Mouse (Mus musculus) limb, embryonic 13.5 days (tissue): ENCODE data around the gene Entr1. TPM values are rescaled to one million over a fixed set of nuclear protein-coding genes. Genes with fewer than 3 reads are reported as not detected.

Experiments used
- ATAC-seq: fragments of 200-750 bp; cut with Nextera tagmentation; 2 replicates; pipeline ENCODE4 v1.8.0; 2017; ENCODE audit warnings: low read depth, moderate number of reproducible peaks, moderate TSS enrichment; ENCODE audit not compliant: low FRiP score
- H3K27ac ChIP-seq: fragments of 300-500 bp; sonication (generic); 2 replicates; pipeline ENCODE4 v1.5.1; 2015; ENCODE audit warnings: inconsistent platforms, mild to moderate bottlenecking, moderate library complexity
- H3K27me3 ChIP-seq: fragments of 300-500 bp; sonication (generic); 2 replicates; pipeline ENCODE4 v1.6.1; 2015; ENCODE audit warnings: mild to moderate bottlenecking, inconsistent platforms
- H3K36me3 ChIP-seq: fragments of 300-500 bp; sonication (generic); 2 replicates; pipeline ENCODE4 v1.6.1; 2015; ENCODE audit warnings: inconsistent platforms, mild to moderate bottlenecking, moderate library complexity
- H3K4me1 ChIP-seq: fragments of 300-500 bp; sonication (generic); 2 replicates; pipeline ENCODE4 v1.6.1; 2015; ENCODE audit warnings: inconsistent platforms
- H3K4me2 ChIP-seq: fragments of 300-500 bp; sonication (generic); replicated peaks from 2 replicates; pipeline ENCODE4 v1.6.1; 2015; ENCODE audit warnings: inconsistent platforms, mild to moderate bottlenecking, moderate library complexity
- H3K4me3 ChIP-seq: fragments of 300-500 bp; sonication (generic); 2 replicates; pipeline ENCODE4 v1.5.1; 2015; ENCODE audit warnings: moderate library complexity, mild to moderate bottlenecking, inconsistent platforms
- H3K9ac ChIP-seq: fragments of 300-500 bp; sonication (generic); 2 replicates; pipeline ENCODE4 v1.6.1; 2015; ENCODE audit warnings: mild to moderate bottlenecking, inconsistent platforms
- H3K9me3 ChIP-seq: fragments of 300-500 bp; sonication (generic); 2 replicates; pipeline ENCODE4 v1.6.1; 2016; ENCODE audit warnings: inconsistent platforms
- WGBS: fragments of 180-500 bp; shearing (Covaris S2); methylation state at CpG from one replicate; pipeline ENCODE4 v1.1.7; 2015; 5-methylcytosine and 5-hydroxymethylcytosine counted together
- polyA plus RNA-seq: library from polyadenylated mRNA; unstranded; fragments of >200 nt; fragmentation: Nextera tagmentation; extraction: Ambion mirVana; gene quantifications from 2 replicates; pipeline ENCODE4 v1.2.1, GENCODE M21; 2015

Entr1 gene
- polyA plus RNA-seq, 1 experiment from 2014 or later, result 146 TPM

DNA sequence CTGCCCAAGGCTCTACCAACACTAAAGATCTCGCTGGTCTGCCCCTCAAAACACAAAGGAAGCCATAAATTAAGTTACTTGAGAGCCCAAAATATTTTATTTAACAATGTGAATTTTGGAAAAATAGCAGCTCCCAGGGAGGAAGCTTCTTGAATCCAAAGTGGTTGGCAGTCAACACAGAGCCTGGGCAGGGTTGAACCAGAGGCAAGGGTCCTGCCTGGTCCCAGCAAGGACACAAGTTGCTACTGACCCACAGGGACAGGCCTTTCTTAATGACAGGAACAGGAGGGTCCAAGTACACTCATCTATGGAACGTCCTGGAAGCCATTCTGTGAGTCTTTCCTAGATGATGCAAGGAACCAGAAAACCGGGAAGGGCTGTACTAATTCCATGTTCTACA, 20.2 kb upstream of the Entr1 start:
- peaks cover 33% of the 10 kb centered on the region for H3K4me1 ChIP-seq
- no peaks in the 10 kb centered on the region for H3K27me3 ChIP-seq
- H3K9ac ChIP-seq, result no peak overlapping the region
- H3K27ac ChIP-seq, result no peak overlapping the region
- H3K4me2 ChIP-seq, result peak overlapping the region; percentile 97
- WGBS, result 58% methylated on average over 3 of the region's 3 CpGs
- peak overlapping the region; percentile 93 for H3K4me3 ChIP-seq
- no peaks in the 10 kb centered on the region for H3K9me3 ChIP-seq
- peaks cover 63% of the 10 kb centered on the region for H3K36me3 ChIP-seq
- peak; percentile 25; the same call in 1 of the 2 replicates for ATAC-seq

DNA sequence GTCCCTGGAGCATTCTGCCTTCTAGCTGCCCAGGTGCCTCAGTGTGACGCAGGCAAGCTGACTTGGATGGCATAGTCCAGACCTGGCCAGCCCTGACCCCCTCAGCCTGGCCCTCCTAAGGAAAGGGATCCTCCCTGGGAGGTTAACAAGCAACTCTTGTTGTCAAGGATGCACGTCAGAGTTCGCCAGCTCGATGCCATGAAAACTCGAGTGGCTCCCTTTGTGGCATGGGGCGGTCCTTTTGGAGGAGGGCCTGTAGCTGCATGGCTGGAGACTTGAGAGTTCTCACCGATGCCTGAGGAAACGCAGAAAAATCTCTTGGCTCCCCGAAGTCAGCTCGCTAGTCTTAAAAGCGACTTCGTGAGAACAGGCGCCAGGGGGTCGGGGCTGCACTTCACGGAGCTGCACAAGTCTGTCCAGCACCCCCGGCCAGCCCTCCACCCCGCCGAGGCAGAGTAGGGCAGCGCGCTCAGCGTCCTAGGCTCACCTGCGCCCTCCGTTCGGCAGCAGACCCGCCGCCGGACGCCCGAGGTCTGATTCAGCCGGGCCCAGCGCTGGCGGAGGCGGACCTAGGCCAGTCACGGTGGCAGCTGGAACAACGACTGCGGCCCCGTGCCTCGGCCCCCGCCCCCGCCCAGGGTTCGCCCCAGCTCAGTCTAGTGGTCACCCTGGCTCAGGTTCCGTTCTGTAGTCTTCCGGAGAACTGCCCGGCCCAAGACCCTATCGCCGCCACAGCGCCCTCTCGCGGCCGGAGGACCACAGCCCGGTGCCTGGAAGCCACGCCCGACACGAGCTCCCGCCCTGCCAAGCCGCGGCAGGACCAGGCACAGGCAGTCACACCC, 19.6 kb upstream of the Entr1 start, which contains the start of gene Inpp5e:
Inpp5e (minus strand) TSS at position 689 of the 842 bp plus-strand sequence.
- peak within 1 kb of the TSS; percentile 93 for H3K4me3 ChIP-seq
- H3K9ac ChIP-seq, result peak within 1 kb of the TSS; percentile 95
- peak within 1 kb of the TSS; percentile 97 for H3K4me2 ChIP-seq
- 1% methylated on average over 57 of the region's 57 CpGs for WGBS
- H3K27me3 ChIP-seq, result no peaks in the 10 kb centered on the region
- H3K9me3 ChIP-seq, result no peaks in the 10 kb centered on the region
- H3K36me3 ChIP-seq, result peaks cover 57% of the 10 kb centered on the region
- ATAC-seq, result peak; percentile 96
- H3K27ac ChIP-seq, result peak within 1 kb of the TSS; percentile 72
- peaks cover 33% of the 10 kb centered on the region for H3K4me1 ChIP-seq

DNA sequence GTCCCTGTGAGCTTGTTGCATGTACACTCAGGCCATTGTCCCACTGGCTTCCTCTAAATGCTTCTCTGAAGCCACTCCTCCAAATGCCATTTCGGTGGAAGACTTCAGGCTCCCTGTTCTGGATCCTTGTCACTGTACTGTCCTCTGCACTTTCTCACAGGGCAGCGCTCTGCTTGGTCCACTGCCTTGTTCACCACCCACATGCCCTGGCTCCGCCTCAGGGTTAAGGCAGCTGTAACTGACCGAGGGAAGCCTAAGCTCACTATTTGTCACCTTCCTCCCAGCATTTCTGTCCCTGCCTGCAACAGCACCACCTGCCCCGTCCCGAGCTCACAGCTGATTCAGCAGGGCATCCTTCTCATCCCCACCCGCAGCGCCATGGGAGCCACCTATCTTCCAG, 14.2 kb upstream of the Entr1 start:
- no peak overlapping the region for H3K4me2 ChIP-seq
- no peak for ATAC-seq
- peaks cover 55% of the 10 kb centered on the region for H3K36me3 ChIP-seq
- H3K27ac ChIP-seq, result no peak overlapping the region
- no peaks in the 10 kb centered on the region for H3K27me3 ChIP-seq
- H3K4me1 ChIP-seq, result peaks cover 32% of the 10 kb centered on the region
- no peak overlapping the region for H3K9ac ChIP-seq
- H3K4me3 ChIP-seq, result no peak overlapping the region
- H3K9me3 ChIP-seq, result no peaks in the 10 kb centered on the region
- 75% methylated on average over 8 of the region's 8 CpGs for WGBS

DNA sequence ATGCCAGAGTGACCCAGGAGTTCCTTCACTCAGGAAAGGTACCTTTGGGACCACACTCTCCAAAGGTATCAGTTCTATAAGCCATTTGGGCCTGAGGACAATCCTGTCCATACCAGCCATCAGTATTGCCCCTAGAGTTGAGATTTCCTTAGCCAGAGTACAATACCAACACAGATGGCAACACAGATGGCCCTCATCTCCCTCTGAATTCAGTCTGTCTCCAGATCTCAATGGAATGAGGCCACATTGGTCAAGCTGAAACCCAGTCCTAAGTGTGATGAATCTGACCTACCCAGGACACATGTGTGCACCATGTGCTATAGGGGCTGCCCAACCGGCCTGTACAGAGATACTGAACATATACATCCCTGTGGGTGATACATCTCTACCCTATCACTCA, 13.1 kb upstream of the Entr1 start:
- peaks cover 21% of the 10 kb centered on the region for H3K4me1 ChIP-seq
- H3K9ac ChIP-seq, result no peak overlapping the region
- H3K27me3 ChIP-seq, result no peaks in the 10 kb centered on the region
- 80% methylated on average over 1 of the region's 1 CpGs for WGBS
- H3K27ac ChIP-seq, result no peak overlapping the region
- H3K36me3 ChIP-seq, result peaks cover 65% of the 10 kb centered on the region
- no peak overlapping the region for H3K4me3 ChIP-seq
- H3K4me2 ChIP-seq, result no peak overlapping the region
- H3K9me3 ChIP-seq, result no peaks in the 10 kb centered on the region
- no peak for ATAC-seq

GRCm38 (mm10) chr2:26401023-26401422, 11.9 kb upstream of the Entr1 start:
- Histone ChIP-seq H3K36me3 (peaks cover 68% of the 10 kb centered on the region), H3K4me2 (no peak overlapping the region), H3K27me3 (no peaks in the 10 kb centered on the region), H3K9ac (no peak overlapping the region), H3K27ac (no peak overlapping the region), H3K4me1 (peaks cover 9% of the 10 kb centered on the region), H3K4me3 (no peak overlapping the region), H3K9me3 (no peaks in the 10 kb centered on the region)
- 91% methylated on average over 4 of the region's 4 CpGs for WGBS
- ATAC-seq, result no peak

DNA sequence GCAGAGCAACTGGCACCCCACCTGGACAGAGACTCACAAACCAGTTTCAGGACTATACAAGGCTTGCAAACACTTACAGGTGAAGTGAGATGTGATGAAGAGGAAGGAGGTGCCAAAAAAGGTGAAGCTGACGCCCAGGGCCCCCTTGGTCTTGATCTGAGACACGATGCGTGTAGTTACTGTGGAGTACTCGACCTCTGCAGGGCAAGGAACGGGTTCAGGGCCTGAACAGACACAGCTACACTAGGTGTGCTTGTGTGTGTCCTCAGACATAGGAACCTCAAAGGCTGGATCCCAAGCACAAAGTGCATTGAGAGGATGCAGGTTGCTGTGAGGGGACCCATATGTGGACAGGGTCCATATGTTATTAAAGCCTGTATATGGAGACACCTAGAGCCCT, 11.2 kb upstream of the Entr1 start:
- peaks cover 68% of the 10 kb centered on the region for H3K36me3 ChIP-seq
- no peak overlapping the region for H3K27ac ChIP-seq
- no peaks in the 10 kb centered on the region for H3K27me3 ChIP-seq
- H3K4me3 ChIP-seq, result no peak overlapping the region
- WGBS, result 90% methylated on average over 5 of the region's 5 CpGs
- H3K9me3 ChIP-seq, result no peaks in the 10 kb centered on the region
- ATAC-seq, result no peak
- peaks cover 2% of the 10 kb centered on the region; the same call in 1 of the 2 replicates for H3K4me1 ChIP-seq
- no peak overlapping the region for H3K9ac ChIP-seq
- H3K4me2 ChIP-seq, result no peak overlapping the region

- no peak overlapping the region for H3K27ac ChIP-seq
- no peak overlapping the region for H3K4me2 ChIP-seq
- peaks cover 75% of the 10 kb centered on the region for H3K36me3 ChIP-seq
- H3K4me1 ChIP-seq, result no peaks in the 10 kb centered on the region
- no peak for ATAC-seq
- no peaks in the 10 kb centered on the region for H3K27me3 ChIP-seq
- WGBS, result 93% methylated on average over 5 of the region's 5 CpGs
- no peaks in the 10 kb centered on the region for H3K9me3 ChIP-seq
- H3K9ac ChIP-seq, result no peak overlapping the region
- no peak overlapping the region for H3K4me3 ChIP-seq
Measured at GRCm38 (mm10) chr2:26399647-26400046, 10.5 kb upstream of the Entr1 start.

GRCm38 (mm10) chr2:26398978-26399377, 9.9 kb upstream of the Entr1 start:
- Histone ChIP-seq H3K4me2 (no peak overlapping the region), H3K9ac (no peak overlapping the region), H3K36me3 (peaks cover 82% of the 10 kb centered on the region), H3K4me1 (no peaks in the 10 kb centered on the region), H3K9me3 (no peaks in the 10 kb centered on the region), H3K27ac (no peak overlapping the region), H3K4me3 (no peak overlapping the region), H3K27me3 (no peaks in the 10 kb centered on the region)
- 89% methylated on average over 8 of the region's 8 CpGs for WGBS
- no peak for ATAC-seq

DNA sequence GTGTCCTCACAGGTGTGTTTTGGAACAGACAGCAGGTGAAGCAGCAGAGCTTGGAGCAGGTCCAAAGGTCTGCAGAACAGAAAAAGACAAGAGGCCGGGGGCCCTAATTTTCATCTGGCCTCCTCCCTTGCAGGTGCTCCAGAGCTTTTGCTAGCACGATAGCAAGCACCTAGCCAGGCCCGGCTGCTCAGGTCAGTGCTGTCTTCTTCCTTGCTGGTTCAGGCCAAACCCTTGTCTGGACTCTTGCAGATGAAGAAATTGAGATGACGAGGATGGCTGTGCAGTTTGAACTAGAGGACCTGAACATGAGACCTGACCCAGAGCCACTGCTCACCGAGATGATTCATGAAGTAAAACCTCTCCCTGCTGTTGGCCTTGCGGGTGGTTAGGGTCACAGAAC, 2.5 kb upstream of the Entr1 start:
- Histone ChIP-seq H3K4me1 (peaks cover 19% of the 10 kb centered on the region), H3K9me3 (no peaks in the 10 kb centered on the region), H3K27me3 (no peaks in the 10 kb centered on the region), H3K4me2 (no peak overlapping the region), H3K36me3 (peaks cover 76% of the 10 kb centered on the region), H3K4me3 (no peak overlapping the region), H3K27ac (no peak overlapping the region), H3K9ac (0 out of 2 replicates have a peak overlapping the region, but pooled peaks have one; percentile 31)
- WGBS, result 90% methylated on average over 6 of the region's 6 CpGs
- no peak for ATAC-seq

DNA sequence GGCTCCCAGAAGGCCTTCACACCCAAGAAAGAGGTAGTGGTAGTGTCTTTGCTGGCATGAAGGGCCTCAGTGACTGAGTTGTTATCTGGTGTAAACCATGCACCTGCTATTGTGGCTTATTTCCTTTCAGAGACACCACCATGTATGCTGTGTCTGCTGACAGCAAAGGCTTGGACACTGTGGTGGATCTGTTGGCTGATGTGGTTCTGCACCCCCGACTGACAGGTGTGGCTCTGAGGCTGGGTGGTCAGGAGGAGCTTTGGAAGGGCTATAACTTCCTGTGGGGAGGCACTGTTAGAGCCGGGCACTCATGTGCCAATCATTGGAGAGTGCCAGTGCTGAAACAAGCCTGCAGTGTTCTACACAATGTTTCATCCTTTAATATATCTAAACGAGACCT, 1.8 kb upstream of the Entr1 start:
- Histone ChIP-seq H3K4me2 (no peak overlapping the region), H3K9ac (no peak overlapping the region), H3K27ac (no peak overlapping the region), H3K4me3 (no peak overlapping the region), H3K36me3 (peaks cover 76% of the 10 kb centered on the region), H3K9me3 (no peaks in the 10 kb centered on the region), H3K27me3 (no peaks in the 10 kb centered on the region), H3K4me1 (peaks cover 19% of the 10 kb centered on the region)
- no peak for ATAC-seq
- whole genome bisulfite sequencing, result 85% methylated on average over 3 of the region's 3 CpGs

DNA sequence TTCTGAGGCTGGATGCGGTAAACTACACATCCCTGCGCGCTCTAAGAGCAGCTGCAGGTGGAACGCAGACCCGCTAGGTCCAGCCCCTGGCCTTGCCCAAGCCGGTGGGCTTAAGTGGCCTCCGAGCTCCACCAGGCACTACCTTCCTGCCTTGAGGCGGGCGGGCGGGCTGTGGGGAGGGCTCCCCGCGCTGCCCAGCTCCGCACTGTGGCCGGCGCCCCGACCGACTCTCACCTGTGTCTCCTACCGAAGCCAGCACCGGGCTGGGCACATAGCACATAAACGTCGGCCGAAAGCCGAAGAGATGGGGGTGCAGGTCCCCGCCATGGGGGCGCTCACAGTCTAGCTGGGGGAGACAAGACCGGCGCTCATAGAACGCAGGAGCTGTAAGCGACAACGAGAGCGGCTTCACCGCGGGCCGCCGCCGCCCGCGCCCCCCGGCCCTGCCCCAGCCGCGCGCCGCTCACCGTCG, 398 bp downstream of the Entr1 start:
- H3K9ac ChIP-seq, result peak overlapping the region; percentile 96
- peak overlapping the region; percentile 94 for H3K4me3 ChIP-seq
- peaks cover 19% of the 10 kb centered on the region for H3K4me1 ChIP-seq
- no peaks in the 10 kb centered on the region for H3K27me3 ChIP-seq
- H3K9me3 ChIP-seq, result no peaks in the 10 kb centered on the region
- H3K27ac ChIP-seq, result peak overlapping the region; percentile 69; the same call in 1 of the 2 replicates
- peak overlapping the region; percentile 90 for H3K4me2 ChIP-seq
- under 1% methylated on average over 37 of the region's 45 CpGs for WGBS
- H3K36me3 ChIP-seq, result peaks cover 76% of the 10 kb centered on the region
- ATAC-seq, result peak; percentile 51

GRCm38 (mm10) chr2:26387713-26388112, 1.4 kb downstream of the Entr1 start:
- peaks cover 19% of the 10 kb centered on the region for H3K4me1 ChIP-seq
- no peak for ATAC-seq
- H3K27ac ChIP-seq, result no peak overlapping the region
- no peaks in the 10 kb centered on the region for H3K9me3 ChIP-seq
- no peaks in the 10 kb centered on the region for H3K27me3 ChIP-seq
- 91% methylated on average over 3 of the region's 3 CpGs for WGBS
- peaks cover 76% of the 10 kb centered on the region for H3K36me3 ChIP-seq
- H3K4me2 ChIP-seq, result peak overlapping the region; percentile 90
- H3K4me3 ChIP-seq, result peak overlapping the region; percentile 94
- peak overlapping the region; percentile 96 for H3K9ac ChIP-seq
